Mouse (Mus musculus) neural tube, embryonic 15.5 days (tissue): ENCODE results near the gene Rbx1. TPM values are rescaled to one million over a fixed set of nuclear protein-coding genes. Genes with fewer than 3 reads are reported as not detected.

Experiments
- ATAC-seq: fragments of 200-750 bp; cut with Nextera tagmentation; 2 replicates; pipeline ENCODE4 v1.8.0; 2017; ENCODE audit warnings: mild to moderate bottlenecking, moderate TSS enrichment, moderate library complexity; ENCODE audit not compliant: low FRiP score
- H3K27ac ChIP-seq: fragments of 300-500 bp; sonication (generic); replicated peaks from 2 replicates; pipeline ENCODE4 v1.5.1; 2015; ENCODE audit warnings: mild to moderate bottlenecking, inconsistent platforms
- H3K27me3 ChIP-seq: fragments of 300-500 bp; sonication (generic); replicated peaks from 2 replicates; pipeline ENCODE4 v1.6.1; 2015; ENCODE audit warnings: inconsistent platforms
- H3K36me3 ChIP-seq: fragments of 300-500 bp; sonication (generic); 2 replicates; pipeline ENCODE4 v1.6.1; 2015; ENCODE audit warnings: inconsistent platforms
- H3K4me1 ChIP-seq: fragments of 300-500 bp; sonication (generic); 2 replicates; pipeline ENCODE4 v1.6.1; 2015; ENCODE audit warnings: inconsistent platforms
- H3K4me2 ChIP-seq: fragments of 300-500 bp; sonication (generic); 2 replicates; pipeline ENCODE4 v1.6.1; 2015; ENCODE audit warnings: inconsistent platforms, mild to moderate bottlenecking, moderate library complexity
- H3K4me3 ChIP-seq: fragments of 300-500 bp; sonication (generic); replicated peaks from 2 replicates; pipeline ENCODE4 v1.5.1; 2015; ENCODE audit warnings: mild to moderate bottlenecking, inconsistent platforms
- H3K9ac ChIP-seq: fragments of 300-500 bp; sonication (generic); replicated peaks from 2 replicates; pipeline ENCODE4 v1.6.1; 2015; ENCODE audit warnings: mild to moderate bottlenecking, inconsistent platforms
- H3K9me3 ChIP-seq: fragments of 300-500 bp; sonication (generic); replicated peaks from 2 replicates; pipeline ENCODE4 v1.6.1; 2016; ENCODE audit warnings: inconsistent platforms
- WGBS: fragments of 180-500 bp; shearing (Covaris S2); methylation state at CpG from one replicate; pipeline ENCODE4 v1.1.7; 2015; ENCODE audit warnings: mixed read lengths; 5-methylcytosine and 5-hydroxymethylcytosine counted together
- polyA plus RNA-seq: library from polyadenylated mRNA; unstranded; fragments of >200 nt; fragmentation: Nextera tagmentation; extraction: Ambion mirVana; gene quantifications from 2 replicates; pipeline ENCODE4 v1.2.1, GENCODE M21; 2015

Rbx1 gene
- polyA plus RNA-seq, 1 experiment from 2014 or later, result 407 TPM

GRCm38 (mm10) chr15:81503466-81503865, 37.4 kb downstream of the Rbx1 start:
- ATAC-seq, result no peak
- Histone ChIP-seq H3K4me2 (no peak overlapping the region), H3K4me3 (no peak overlapping the region), H3K27ac (no peak overlapping the region), H3K27me3 (no peaks in the 10 kb centered on the region), H3K4me1 (no peaks in the 10 kb centered on the region), H3K9me3 (no peaks in the 10 kb centered on the region), H3K9ac (no peak overlapping the region), H3K36me3 (no peaks in the 10 kb centered on the region)
- 85% methylated on average over 2 of the region's 2 CpGs for WGBS

GRCm38 (mm10) chr15:81503995-81504394, 37.9 kb downstream of the Rbx1 start:
- no peaks in the 10 kb centered on the region for H3K9me3 ChIP-seq
- H3K27ac ChIP-seq, result no peak overlapping the region
- 95% methylated on average over 2 of the region's 2 CpGs for WGBS

GRCm38 (mm10) chr15:81507201-81507600, 41.1 kb downstream of the Rbx1 start:
- H3K4me3 ChIP-seq, result no peak overlapping the region
- H3K36me3 ChIP-seq, result no peaks in the 10 kb centered on the region
- no peak overlapping the region for H3K27ac ChIP-seq
- H3K4me2 ChIP-seq, result no peak overlapping the region
- H3K27me3 ChIP-seq, result no peaks in the 10 kb centered on the region
- ATAC-seq, result no peak
- no peaks in the 10 kb centered on the region for H3K9me3 ChIP-seq
- H3K9ac ChIP-seq, result no peak overlapping the region
- no peaks in the 10 kb centered on the region for H3K4me1 ChIP-seq

More at GRCm38 (mm10) chr15:81503995-81504394, 37.9 kb downstream of the Rbx1 start:
- ATAC-seq, result no peak
- Histone ChIP-seq H3K27me3 (no peaks in the 10 kb centered on the region), H3K4me3 (no peak overlapping the region), H3K4me1 (no peaks in the 10 kb centered on the region), H3K36me3 (no peaks in the 10 kb centered on the region), H3K9ac (no peak overlapping the region), H3K4me2 (no peak overlapping the region)

GRCm38 (mm10) chr15:81510621-81511020, 44.5 kb downstream of the Rbx1 start:
- H3K27me3 ChIP-seq, result no peaks in the 10 kb centered on the region
- no peaks in the 10 kb centered on the region for H3K36me3 ChIP-seq
- H3K9me3 ChIP-seq, result no peaks in the 10 kb centered on the region
- 91% methylated on average over 4 of the region's 4 CpGs for WGBS
- no peak overlapping the region for H3K27ac ChIP-seq
- peaks cover 6% of the 10 kb centered on the region for H3K4me1 ChIP-seq
- no peak for ATAC-seq
- no peak overlapping the region for H3K4me3 ChIP-seq
- H3K9ac ChIP-seq, result no peak overlapping the region
- H3K4me2 ChIP-seq, result no peak overlapping the region

GRCm38 (mm10) chr15:81511601-81512261, 45.6 kb downstream of the Rbx1 start:
- peaks cover 6% of the 10 kb centered on the region for H3K4me1 ChIP-seq
- H3K27ac ChIP-seq, result no peak overlapping the region
- H3K27me3 ChIP-seq, result no peaks in the 10 kb centered on the region
- 52% methylated on average over 21 of the region's 21 CpGs for WGBS
- no peaks in the 10 kb centered on the region for H3K36me3 ChIP-seq
- no peak overlapping the region for H3K9ac ChIP-seq
- no peak for ATAC-seq
- H3K4me3 ChIP-seq, result no peak overlapping the region
- peak overlapping the region; percentile 31 for H3K4me2 ChIP-seq
- H3K9me3 ChIP-seq, result no peaks in the 10 kb centered on the region

GRCm38 (mm10) chr15:81514111-81514971, 48.2 kb downstream of the Rbx1 start:
- Histone ChIP-seq H3K36me3 (no peaks in the 10 kb centered on the region), H3K9ac (peak overlapping the region; percentile 32), H3K4me3 (peak overlapping the region; percentile 32), H3K27me3 (no peaks in the 10 kb centered on the region), H3K9me3 (no peaks in the 10 kb centered on the region), H3K4me1 (peaks cover 6% of the 10 kb centered on the region), H3K27ac (no peak overlapping the region; the same call in 1 of the 2 replicates), H3K4me2 (peak overlapping the region; percentile 70)
- WGBS, result 12% methylated on average over 18 of the region's 18 CpGs
- ATAC-seq, result peak; percentile 61

- 91% methylated on average over 3 of the region's 3 CpGs for WGBS
- Histone ChIP-seq H3K9me3 (no peaks in the 10 kb centered on the region), H3K4me1 (peaks cover 6% of the 10 kb centered on the region), H3K27me3 (no peaks in the 10 kb centered on the region), H3K4me2 (no peak overlapping the region), H3K27ac (no peak overlapping the region), H3K4me3 (no peak overlapping the region), H3K9ac (no peak overlapping the region), H3K36me3 (no peaks in the 10 kb centered on the region)
- no peak for ATAC-seq
These were observed 49.1 kb downstream of the Rbx1 start for GRCm38 (mm10) chr15:81515221-81515620.

- H3K4me2 ChIP-seq, result no peak overlapping the region
- ATAC-seq, result no peak
These were observed 51.9 kb downstream of the Rbx1 start for GRCm38 (mm10) chr15:81518031-81518430.

GRCm38 (mm10) chr15:81518761-81519160, 52.7 kb downstream of the Rbx1 start:
- H3K9me3 ChIP-seq, result no peaks in the 10 kb centered on the region
- H3K9ac ChIP-seq, result no peak overlapping the region
- H3K4me3 ChIP-seq, result no peak overlapping the region
- no peak for ATAC-seq
- no peak overlapping the region for H3K4me2 ChIP-seq
- peaks cover 18% of the 10 kb centered on the region for H3K4me1 ChIP-seq
- H3K36me3 ChIP-seq, result no peaks in the 10 kb centered on the region
- H3K27ac ChIP-seq, result no peak overlapping the region
- no peaks in the 10 kb centered on the region for H3K27me3 ChIP-seq
- 85% methylated on average over 5 of the region's 5 CpGs for WGBS

More at GRCm38 (mm10) chr15:81518031-81518430, 51.9 kb downstream of the Rbx1 start:
- Histone ChIP-seq H3K27ac (no peak overlapping the region), H3K27me3 (no peaks in the 10 kb centered on the region), H3K4me3 (no peak overlapping the region), H3K9me3 (no peaks in the 10 kb centered on the region), H3K9ac (no peak overlapping the region), H3K4me1 (peaks cover 18% of the 10 kb centered on the region), H3K36me3 (no peaks in the 10 kb centered on the region)
- WGBS, result 59% methylated on average over 6 of the region's 6 CpGs

GRCm38 (mm10) chr15:81522036-81522751, 56.1 kb downstream of the Rbx1 start:
- Histone ChIP-seq H3K27me3 (no peaks in the 10 kb centered on the region; the same call in 1 of the 2 replicates), H3K4me1 (peaks cover 16% of the 10 kb centered on the region), H3K4me3 (peak overlapping the region; percentile 60), H3K27ac (peak overlapping the region; percentile 91), H3K9me3 (no peaks in the 10 kb centered on the region), H3K36me3 (no peaks in the 10 kb centered on the region), H3K4me2 (peak overlapping the region; percentile 94), H3K9ac (peak overlapping the region; percentile 74)
- WGBS, result under 1% methylated on average over 38 of the region's 38 CpGs
- peak; percentile 64 for ATAC-seq

GRCm38 (mm10) chr15:81522761-81523168, 56.7 kb downstream of the Rbx1 start:
- peak overlapping the region; percentile 94 for H3K4me2 ChIP-seq
- H3K9me3 ChIP-seq, result no peaks in the 10 kb centered on the region
- H3K36me3 ChIP-seq, result no peaks in the 10 kb centered on the region
- H3K27me3 ChIP-seq, result no peaks in the 10 kb centered on the region; the same call in 1 of the 2 replicates
- H3K27ac ChIP-seq, result peak overlapping the region; percentile 91
- peak; percentile 71 for ATAC-seq
- peaks cover 16% of the 10 kb centered on the region for H3K4me1 ChIP-seq
- H3K9ac ChIP-seq, result peak overlapping the region; percentile 74
- WGBS, result 1% methylated on average over 16 of the region's 16 CpGs
- peak overlapping the region; percentile 60 for H3K4me3 ChIP-seq
